Mouse (Mus musculus) kidney, embryonic 15.5 days (tissue): ENCODE measurements around the gene Frem3. TPM values are rescaled to one million over a fixed set of nuclear protein-coding genes. Genes with fewer than 3 reads are reported as not detected.

Source experiments
- ATAC-seq: fragments of 200-750 bp; cut with Nextera tagmentation; replicated peaks from 2 replicates; pipeline ENCODE4 v1.8.0; 2017; ENCODE audit warnings: moderate TSS enrichment; ENCODE audit not compliant: low FRiP score
- H3K27ac ChIP-seq: fragments of 300-500 bp; sonication (generic); 2 replicates; pipeline ENCODE4 v1.5.1; 2015; ENCODE audit warnings: mild to moderate bottlenecking, inconsistent platforms
- H3K27me3 ChIP-seq: fragments of 300-500 bp; sonication (generic); 2 replicates; pipeline ENCODE4 v1.6.1; 2015; ENCODE audit warnings: inconsistent platforms
- H3K36me3 ChIP-seq: fragments of 300-500 bp; sonication (generic); 2 replicates; pipeline ENCODE4 v1.6.1; 2015; ENCODE audit warnings: inconsistent platforms
- H3K4me1 ChIP-seq: fragments of 300-500 bp; sonication (generic); 2 replicates; pipeline ENCODE4 v1.6.1; 2015; ENCODE audit warnings: inconsistent platforms
- H3K4me2 ChIP-seq: fragments of 300-500 bp; sonication (generic); 2 replicates; pipeline ENCODE4 v1.6.1; 2015; ENCODE audit warnings: moderate library complexity, mild to moderate bottlenecking, inconsistent platforms
- H3K4me3 ChIP-seq: fragments of 300-500 bp; sonication (generic); replicated peaks from 2 replicates; pipeline ENCODE4 v1.5.1; 2015; ENCODE audit warnings: mild to moderate bottlenecking, inconsistent platforms
- H3K9ac ChIP-seq: fragments of 300-500 bp; sonication (generic); 2 replicates; pipeline ENCODE4 v1.6.1; 2015; ENCODE audit warnings: mild to moderate bottlenecking, inconsistent platforms
- H3K9me3 ChIP-seq: fragments of 300-500 bp; sonication (generic); replicated peaks from 2 replicates; pipeline ENCODE4 v1.6.1; 2016; ENCODE audit warnings: inconsistent platforms
- WGBS: fragments of 180-500 bp; shearing (Covaris S2); methylation state at CpG from one replicate; pipeline ENCODE4 v1.1.7; 2015; ENCODE audit warnings: mixed read lengths; 5-methylcytosine and 5-hydroxymethylcytosine counted together
- polyA plus RNA-seq: library from polyadenylated mRNA; unstranded; fragments of >200 nt; fragmentation: Nextera tagmentation; extraction: Ambion mirVana; gene quantifications from 2 replicates; pipeline ENCODE4 v1.2.1, GENCODE M21; 2015

Frem3 gene
- polyA plus RNA-seq, 1 experiment from 2014 or later: 0.19 TPM

DNA sequence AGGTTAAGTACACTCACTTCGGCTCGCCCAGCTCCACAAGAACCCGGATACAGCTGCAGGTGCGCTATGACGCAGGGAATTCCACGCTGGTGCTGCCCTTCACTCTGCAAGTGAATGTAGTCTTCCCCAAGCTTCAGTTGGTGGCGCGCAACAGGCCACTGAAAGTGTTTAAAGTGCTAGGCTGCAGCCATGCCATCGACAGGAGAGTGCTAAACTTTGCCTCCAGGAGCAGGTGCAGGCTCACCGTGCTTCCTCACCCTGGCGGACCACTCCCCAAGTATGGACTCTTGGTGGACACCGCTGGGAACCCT, 516 bp downstream of the Frem3 start:
- no peaks in the 10 kb centered on the region for H3K36me3 ChIP-seq
- H3K4me1 ChIP-seq: peaks cover 11% of the 10 kb centered on the region; the same call in 1 of the 2 replicates
- H3K9ac ChIP-seq: peak overlapping the region; percentile 17; the same call in 1 of the 2 replicates
- H3K4me2 ChIP-seq: peak overlapping the region; percentile 65
- peaks cover 26% of the 10 kb centered on the region for H3K27me3 ChIP-seq
- 5% methylated on average over 12 of the region's 12 CpGs for WGBS
- H3K9me3 ChIP-seq: no peaks in the 10 kb centered on the region
- no peak overlapping the region for H3K27ac ChIP-seq
- H3K4me3 ChIP-seq: peak overlapping the region; percentile 33
- ATAC-seq: peak; percentile 35; the same call in 1 of the 2 replicates

GRCm38 (mm10) chr8:80619787-80620186, 8.9 kb downstream of the Frem3 start:
- Histone ChIP-seq H3K4me1 (no peaks in the 10 kb centered on the region), H3K9me3 (no peaks in the 10 kb centered on the region), H3K27ac (no peak overlapping the region), H3K4me3 (no peak overlapping the region), H3K27me3 (no peaks in the 10 kb centered on the region), H3K36me3 (no peaks in the 10 kb centered on the region), H3K4me2 (no peak overlapping the region), H3K9ac (no peak overlapping the region)
- WGBS: 82% methylated on average over 3 of the region's 3 CpGs
- no peak for ATAC-seq

- no peaks in the 10 kb centered on the region for H3K9me3 ChIP-seq
- no peak overlapping the region for H3K4me3 ChIP-seq
- no peak overlapping the region for H3K9ac ChIP-seq
- H3K27ac ChIP-seq: no peak overlapping the region
- ATAC-seq: no peak
- 69% methylated on average over 6 of the region's 6 CpGs for WGBS
- H3K4me1 ChIP-seq: no peaks in the 10 kb centered on the region
- H3K4me2 ChIP-seq: no peak overlapping the region
- no peaks in the 10 kb centered on the region for H3K27me3 ChIP-seq
- no peaks in the 10 kb centered on the region for H3K36me3 ChIP-seq
Observed at GRCm38 (mm10) chr8:80647394-80647793, 36.5 kb downstream of the Frem3 start.

GRCm38 (mm10) chr8:80657639-80658038, 46.8 kb downstream of the Frem3 start:
- Histone ChIP-seq H3K4me1 (0 out of 2 replicates have a peak, but pooled peaks cover 2% of the 10 kb centered on the region), H3K27ac (no peak overlapping the region), H3K4me2 (no peak overlapping the region), H3K9ac (no peak overlapping the region), H3K36me3 (no peaks in the 10 kb centered on the region), H3K27me3 (no peaks in the 10 kb centered on the region), H3K4me3 (no peak overlapping the region), H3K9me3 (no peaks in the 10 kb centered on the region)
- 27% methylated on average over 4 of the region's 4 CpGs for WGBS
- ATAC-seq: no peak

DNA sequence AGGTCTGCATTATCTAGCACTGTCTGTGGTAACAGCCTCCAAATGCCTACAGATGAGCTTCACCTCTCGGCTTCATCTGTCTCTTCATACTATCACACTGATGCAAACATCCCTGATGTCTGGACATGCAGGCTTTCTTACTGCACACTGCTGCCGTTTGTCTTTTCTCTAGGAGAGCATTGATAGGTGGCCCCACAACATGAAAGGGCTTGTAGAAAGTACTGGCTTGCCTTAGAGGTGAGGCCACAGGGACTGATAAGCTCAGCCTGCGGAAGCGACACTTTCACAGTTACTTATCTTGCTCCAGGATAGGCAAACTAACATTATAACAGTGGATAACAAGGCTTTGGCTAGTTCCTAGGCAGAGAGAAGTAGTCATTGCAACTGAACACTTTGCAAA, 50.2 kb downstream of the Frem3 start:
- no peak overlapping the region for H3K9ac ChIP-seq
- no peaks in the 10 kb centered on the region for H3K36me3 ChIP-seq
- 0 out of 2 replicates have a peak, but pooled peaks cover 2% of the 10 kb centered on the region for H3K4me1 ChIP-seq
- ATAC-seq: no peak
- WGBS: 75% methylated on average over 4 of the region's 4 CpGs
- H3K9me3 ChIP-seq: no peaks in the 10 kb centered on the region
- no peak overlapping the region for H3K4me2 ChIP-seq
- no peak overlapping the region for H3K27ac ChIP-seq
- H3K27me3 ChIP-seq: no peaks in the 10 kb centered on the region
- H3K4me3 ChIP-seq: no peak overlapping the region

DNA sequence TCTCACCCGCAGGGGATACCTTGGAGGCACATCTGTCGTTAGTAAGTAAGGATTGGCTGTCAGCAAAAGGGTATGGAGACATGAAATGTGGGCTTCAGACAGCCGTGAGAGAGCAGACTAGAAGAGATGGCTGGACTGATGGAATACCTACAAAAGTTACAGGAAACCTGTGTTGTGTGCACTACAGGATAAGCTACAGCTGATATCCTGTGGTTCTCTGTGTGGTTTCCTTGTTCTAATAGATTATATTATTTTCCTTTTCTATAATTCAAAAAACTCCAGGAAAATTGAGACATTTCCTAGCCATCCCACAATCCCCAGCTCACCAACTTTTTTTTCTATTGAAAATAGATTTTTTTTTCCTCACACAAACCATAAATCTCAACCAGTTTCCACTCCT, 52.6 kb downstream of the Frem3 start:
- H3K4me3 ChIP-seq: no peak overlapping the region
- no peak overlapping the region for H3K27ac ChIP-seq
- H3K4me1 ChIP-seq: no peaks in the 10 kb centered on the region
- no peak overlapping the region for H3K9ac ChIP-seq
- no peak overlapping the region for H3K4me2 ChIP-seq
- ATAC-seq: no peak
- 70% methylated on average over 3 of the region's 3 CpGs for WGBS
- H3K36me3 ChIP-seq: no peaks in the 10 kb centered on the region
- H3K27me3 ChIP-seq: no peaks in the 10 kb centered on the region
- H3K9me3 ChIP-seq: no peaks in the 10 kb centered on the region

DNA sequence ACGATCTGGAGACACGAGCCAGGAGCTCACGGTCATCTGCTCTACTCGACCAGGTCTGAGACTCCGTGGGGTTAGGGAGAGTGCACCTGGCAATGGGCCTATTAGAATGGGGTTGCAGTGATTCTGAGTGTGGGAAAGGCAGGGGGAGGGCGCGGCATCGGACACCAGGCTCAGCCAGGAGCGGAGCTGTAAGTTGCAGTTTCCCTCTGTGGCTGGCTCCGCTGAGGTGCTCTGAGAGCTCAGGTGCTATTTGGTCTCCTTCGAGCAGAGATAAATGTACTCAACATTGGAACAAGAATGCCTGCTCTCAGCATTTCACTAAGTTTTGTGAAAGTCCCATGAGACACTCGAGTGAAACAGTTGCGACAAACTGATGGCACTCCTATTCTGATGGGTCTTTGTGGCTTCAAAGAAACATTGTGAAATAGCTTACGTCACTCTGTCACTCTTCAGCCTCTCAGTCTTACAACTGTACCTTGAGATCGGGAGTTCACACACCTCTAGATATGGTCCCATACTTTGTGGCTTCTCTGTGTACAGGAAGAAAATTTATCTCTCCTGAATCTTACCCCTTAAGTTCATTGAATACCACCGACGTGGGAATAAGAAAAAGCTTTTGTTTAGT, 58.5 kb downstream of the Frem3 start:
- no peak overlapping the region for H3K27ac ChIP-seq
- WGBS: 74% methylated on average over 17 of the region's 17 CpGs
- no peaks in the 10 kb centered on the region for H3K27me3 ChIP-seq
- H3K9ac ChIP-seq: no peak overlapping the region
- no peak for ATAC-seq
- H3K4me2 ChIP-seq: no peak overlapping the region
- no peaks in the 10 kb centered on the region for H3K4me1 ChIP-seq
- no peaks in the 10 kb centered on the region for H3K36me3 ChIP-seq
- H3K4me3 ChIP-seq: no peak overlapping the region
- H3K9me3 ChIP-seq: no peaks in the 10 kb centered on the region

GRCm38 (mm10) chr8:80682594-80682993, 71.7 kb downstream of the Frem3 start:
- Histone ChIP-seq H3K27me3 (no peaks in the 10 kb centered on the region), H3K4me3 (no peak overlapping the region), H3K4me1 (no peaks in the 10 kb centered on the region), H3K9ac (no peak overlapping the region), H3K36me3 (no peaks in the 10 kb centered on the region), H3K9me3 (no peaks in the 10 kb centered on the region), H3K27ac (no peak overlapping the region), H3K4me2 (no peak overlapping the region)
- ATAC-seq: no peak
- WGBS: 77% methylated on average over 5 of the region's 5 CpGs

DNA sequence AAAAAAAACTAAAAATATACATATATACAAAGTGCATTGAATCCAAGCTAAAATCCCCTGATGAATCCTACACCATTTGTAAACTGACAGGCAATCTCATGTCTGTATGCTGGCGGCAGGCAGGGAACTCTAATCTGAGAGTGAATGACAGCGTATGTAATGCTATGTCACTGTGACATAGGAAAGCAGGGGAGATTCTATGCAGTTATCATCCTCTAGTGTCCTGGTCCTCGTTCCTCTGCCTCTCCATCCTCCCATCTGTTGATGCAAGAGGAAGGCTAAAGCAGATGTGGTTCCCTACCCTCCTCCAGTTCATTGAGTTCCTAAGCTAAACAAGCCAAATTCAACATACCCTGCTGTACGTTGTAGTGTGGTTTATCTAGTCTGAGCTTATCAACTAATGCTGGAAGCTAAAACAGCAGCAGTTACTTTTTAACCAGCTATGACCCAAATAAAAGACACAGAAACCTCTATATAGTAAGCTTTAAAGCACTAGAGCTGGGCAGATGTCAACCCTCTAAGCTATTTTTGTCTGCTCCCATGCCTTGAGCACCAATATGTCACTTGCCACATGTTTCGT, 73.0 kb downstream of the Frem3 start:
- ATAC-seq: no peak
- Histone ChIP-seq H3K4me1 (no peaks in the 10 kb centered on the region), H3K27me3 (no peaks in the 10 kb centered on the region), H3K4me3 (no peak overlapping the region), H3K9me3 (no peaks in the 10 kb centered on the region), H3K27ac (no peak overlapping the region), H3K9ac (no peak overlapping the region), H3K36me3 (no peaks in the 10 kb centered on the region), H3K4me2 (no peak overlapping the region)
- 74% methylated on average over 5 of the region's 5 CpGs for WGBS

DNA sequence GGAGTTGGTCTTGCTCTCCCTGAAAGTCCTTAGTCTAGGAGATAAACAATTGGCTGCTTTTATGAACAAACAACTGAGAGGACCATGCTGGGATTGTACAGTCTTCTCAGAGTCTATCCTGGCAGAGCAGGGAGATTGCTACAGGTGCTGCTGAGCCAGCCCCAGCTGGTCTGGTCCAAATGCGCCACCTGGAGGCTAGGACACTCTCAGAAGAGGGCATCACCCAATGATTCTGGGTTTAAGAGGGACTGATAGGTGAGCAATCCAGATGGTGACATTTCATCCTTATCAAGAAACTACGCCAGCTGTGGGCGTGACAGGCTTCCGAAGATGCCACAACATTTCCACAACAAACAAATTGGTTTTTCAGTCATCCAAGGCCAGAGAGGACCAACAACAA, 77.3 kb downstream of the Frem3 start:
- no peak overlapping the region for H3K27ac ChIP-seq
- H3K27me3 ChIP-seq: no peaks in the 10 kb centered on the region
- H3K36me3 ChIP-seq: no peaks in the 10 kb centered on the region
- peak; percentile 82 for ATAC-seq
- WGBS: 37% methylated on average over 4 of the region's 4 CpGs
- H3K4me2 ChIP-seq: no peak overlapping the region
- H3K4me1 ChIP-seq: no peaks in the 10 kb centered on the region
- H3K9me3 ChIP-seq: no peaks in the 10 kb centered on the region
- H3K9ac ChIP-seq: no peak overlapping the region
- no peak overlapping the region for H3K4me3 ChIP-seq

- ATAC-seq: no peak
- H3K4me2 ChIP-seq: no peak overlapping the region
- 88% methylated on average over 4 of the region's 4 CpGs for WGBS
- H3K4me1 ChIP-seq: no peaks in the 10 kb centered on the region
- H3K27me3 ChIP-seq: no peaks in the 10 kb centered on the region
- H3K9ac ChIP-seq: no peak overlapping the region
- H3K36me3 ChIP-seq: peaks cover 81% of the 10 kb centered on the region
- no peaks in the 10 kb centered on the region for H3K9me3 ChIP-seq
- no peak overlapping the region for H3K27ac ChIP-seq
- no peak overlapping the region for H3K4me3 ChIP-seq
Observed at GRCm38 (mm10) chr8:80710670-80711400, 100.0 kb downstream of the Frem3 start.

DNA sequence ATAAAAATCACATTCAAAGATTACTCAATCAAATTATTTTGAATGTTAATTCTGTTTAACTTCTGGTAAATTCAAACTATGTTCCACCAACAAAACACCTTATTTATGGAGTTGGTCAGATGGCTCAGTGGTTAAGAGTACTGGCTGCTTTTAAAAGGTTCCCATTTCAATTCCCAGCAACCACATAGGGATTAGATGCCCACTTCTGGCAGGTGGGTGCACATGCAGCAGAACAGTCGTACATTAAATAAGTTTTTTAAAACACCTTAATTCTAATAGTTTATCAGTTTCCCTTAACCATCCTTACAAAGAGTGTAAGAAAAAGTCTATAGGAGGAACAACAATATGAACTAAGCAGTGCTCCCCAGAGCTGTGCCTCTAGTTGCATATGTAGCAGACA, 103.6 kb downstream of the Frem3 start:
- H3K9ac ChIP-seq: no peak overlapping the region
- H3K27ac ChIP-seq: no peak overlapping the region
- no peaks in the 10 kb centered on the region for H3K27me3 ChIP-seq
- no peak overlapping the region for H3K4me3 ChIP-seq
- no peaks in the 10 kb centered on the region for H3K9me3 ChIP-seq
- H3K4me2 ChIP-seq: no peak overlapping the region
- peaks cover 77% of the 10 kb centered on the region for H3K36me3 ChIP-seq
- no peaks in the 10 kb centered on the region for H3K4me1 ChIP-seq
- no peak for ATAC-seq
- WGBS: 92% methylated on average over 1 of the region's 1 CpGs
